Mouse (Mus musculus): ENCODE results near the gene Enkd1.

The Enkd1 gene

DNA sequence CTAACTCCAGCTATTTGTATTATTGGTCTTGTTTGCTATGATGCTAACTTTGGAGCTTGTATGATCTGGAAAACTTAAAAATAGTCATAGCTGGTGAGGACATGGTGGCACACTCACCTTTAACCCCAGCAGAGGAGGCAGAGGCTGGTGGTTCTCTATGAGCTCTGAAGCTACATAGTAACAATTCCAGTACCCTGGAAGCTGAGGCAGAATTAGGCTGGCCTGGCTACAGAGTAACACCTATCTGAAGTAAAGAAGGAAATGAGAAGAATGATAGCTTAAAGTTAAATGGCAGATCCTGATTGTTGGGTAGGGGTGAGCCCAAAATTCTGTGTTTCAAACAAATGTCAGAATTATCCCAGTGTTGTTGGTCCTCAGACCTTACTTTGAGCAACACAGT lies 50.4 kb downstream of the Enkd1 start:
- no peak for DNase-seq (ENCODE audit: low spot score)

All from left cerebral cortex, adult 11 months (tissue).